8 mouse cellular contexts compared by ENCODE assay signal in genomic region chr12:24830086-24830485, GRCm38 (mm10). TPM values are rescaled to one million over a fixed set of nuclear protein-coding genes. Genes with fewer than 3 reads are reported as not detected.
A peak's percentile ranks its signal among the peaks of the same experiment; 100 is the strongest.
DNase-seq lines count a peak whose midpoint lies in the region; ATAC-seq lines count a peak whose summit lies in the region.

No protein-coding gene starts in this region.

- no peaks in the 10 kb centered on the region for H3K36me3 ChIP-seq in kidney, embryonic 15.5 days
- no peaks in the 10 kb centered on the region for H3K36me3 ChIP-seq in embryonic facial prominence, embryonic 13.5 days
- 0 out of 2 replicates have a peak, but pooled peaks cover 3% of the 10 kb centered on the region for H3K36me3 ChIP-seq in hindbrain, embryonic 15.5 days
- H3K36me3 ChIP-seq in midbrain, embryonic 16.5 days (ENCODE audit: control insufficient read depth, insufficient read depth, low read length), result no peaks in the 10 kb centered on the region

- DNase-seq in kidney, adult 8-10 months, result no peak
- no peak for DNase-seq in ovary, adult 18-20 months (ENCODE audit: low spot score)
- DNase-seq in left cerebral cortex, adult 18-20 months (ENCODE audit: low spot score in 2 of 2), result no peak

- peak overlapping the region; percentile 23; the same call in 1 of the 2 replicates for H3K9ac ChIP-seq in kidney, embryonic 15.5 days
- H3K9ac ChIP-seq in embryonic facial prominence, embryonic 13.5 days, result peak overlapping the region; percentile 98
- H3K9ac ChIP-seq in hindbrain, embryonic 15.5 days, result peak overlapping the region; percentile 91
- H3K9ac ChIP-seq in midbrain, embryonic 16.5 days (ENCODE audit: low read depth, low read length), result peak overlapping the region; percentile 93

- WGBS in kidney, embryonic 15.5 days, result 45% methylated on average over 1 of the region's 1 CpGs
- 34% methylated on average over 1 of the region's 1 CpGs for WGBS in embryonic facial prominence, embryonic 13.5 days
- 14% methylated on average over 1 of the region's 1 CpGs for WGBS in hindbrain, embryonic 15.5 days
- WGBS in midbrain, embryonic 16.5 days, result 24% methylated on average over 1 of the region's 1 CpGs

- H3K4me2 ChIP-seq in kidney, embryonic 15.5 days, result peak overlapping the region; percentile 85
- H3K4me2 ChIP-seq in embryonic facial prominence, embryonic 13.5 days, result peak overlapping the region; percentile 80
- peak overlapping the region; percentile 70 for H3K4me2 ChIP-seq in hindbrain, embryonic 15.5 days
- H3K4me2 ChIP-seq in midbrain, embryonic 16.5 days (ENCODE audit: low read length), result peak overlapping the region; percentile 83

- peak overlapping the region; percentile 96 for H3K27ac ChIP-seq in kidney, embryonic 15.5 days
- H3K27ac ChIP-seq in embryonic facial prominence, embryonic 13.5 days, result peak overlapping the region; percentile 96; the same call in 1 of the 2 replicates
- H3K27ac ChIP-seq in hindbrain, embryonic 15.5 days (replicated peaks), result peak overlapping the region; percentile 96
- H3K27ac ChIP-seq in midbrain, embryonic 16.5 days (ENCODE audit: low read length), result peak overlapping the region; percentile 97

- peaks cover 34% of the 10 kb centered on the region for H3K4me1 ChIP-seq in kidney, embryonic 15.5 days
- peaks cover 32% of the 10 kb centered on the region for H3K4me1 ChIP-seq in embryonic facial prominence, embryonic 13.5 days
- H3K4me1 ChIP-seq in hindbrain, embryonic 15.5 days (replicated peaks), result peaks cover 42% of the 10 kb centered on the region
- peaks cover 43% of the 10 kb centered on the region for H3K4me1 ChIP-seq in midbrain, embryonic 16.5 days (ENCODE audit: control insufficient read depth, insufficient read depth, low read length)

- H3K9me3 ChIP-seq in kidney, embryonic 15.5 days (replicated peaks), result no peaks in the 10 kb centered on the region
- H3K9me3 ChIP-seq in embryonic facial prominence, embryonic 13.5 days, result no peaks in the 10 kb centered on the region
- no peaks in the 10 kb centered on the region for H3K9me3 ChIP-seq in hindbrain, embryonic 15.5 days
- no peaks in the 10 kb centered on the region for H3K9me3 ChIP-seq in midbrain, embryonic 16.5 days (replicated peaks; ENCODE audit: control insufficient read depth, low read length, poor library complexity, severe bottlenecking)

- no peaks in the 10 kb centered on the region for H3K27me3 ChIP-seq in kidney, embryonic 15.5 days
- no peaks in the 10 kb centered on the region for H3K27me3 ChIP-seq in embryonic facial prominence, embryonic 13.5 days
- H3K27me3 ChIP-seq in hindbrain, embryonic 15.5 days, result no peaks in the 10 kb centered on the region
- no peaks in the 10 kb centered on the region for H3K27me3 ChIP-seq in midbrain, embryonic 16.5 days (ENCODE audit: control insufficient read depth, insufficient read depth, low read depth, low read length)

- peak overlapping the region; percentile 89 for H3K4me3 ChIP-seq in kidney, embryonic 15.5 days (replicated peaks)
- H3K4me3 ChIP-seq in embryonic facial prominence, embryonic 13.5 days, result peak overlapping the region; percentile 90
- peak overlapping the region; percentile 96 for H3K4me3 ChIP-seq in hindbrain, embryonic 15.5 days
- peak overlapping the region; percentile 58 for H3K4me3 ChIP-seq in midbrain, embryonic 16.5 days (ENCODE audit: low read depth, low read length)

- ATAC-seq in kidney, embryonic 15.5 days (replicated peaks; ENCODE audit: low FRiP score), result no peak
- ATAC-seq in embryonic facial prominence, embryonic 13.5 days (ENCODE audit: insufficient number of reproducible peaks, insufficient read depth, low FRiP score, low TSS enrichment, low read depth), result no peak
- no peak for ATAC-seq in hindbrain, embryonic 15.5 days (ENCODE audit: low FRiP score, low read depth)
- no peak for ATAC-seq in midbrain, embryonic 16.5 days
- no peak for ATAC-seq in CD4-positive, CD25-positive, alpha-beta regulatory T cell, adult 4 months

RNA-seq across cellular contexts. Expression of gene Mboat2, which starts 0.6 kb away (rescaled TPM):
- 41.1 and 42.2 TPM in 2 replicates for polyA plus RNA-seq in kidney, embryonic 15.5 days (2015; fragmentation: Nextera tagmentation; extraction: Ambion mirVana)
- polyA plus RNA-seq in embryonic facial prominence, embryonic 13.5 days (2015; fragmentation: Nextera tagmentation; extraction: Ambion mirVana), result 49.9 and 51.8 TPM in 2 replicates
- 65.5 and 66.9 TPM in 2 replicates for polyA plus RNA-seq in hindbrain, embryonic 15.5 days (2015; fragmentation: Nextera tagmentation; extraction: Ambion mirVana)
- 69.0 and 74.4 TPM in 2 replicates for polyA plus RNA-seq in midbrain, embryonic 16.5 days (2015; fragmentation: Nextera tagmentation; extraction: Ambion mirVana)
- polyA plus RNA-seq in CD4-positive, CD25-positive, alpha-beta regulatory T cell, adult 4 months (2017; shearing (Covaris generic)), result under 1 TPM; 0.15 to 0.34 TPM
- total RNA-seq in left cerebral cortex, adult 18-20 months (2021), result 10 to 100 TPM; 85.0 to 94.7 TPM

Comparison
In these comparisons a context has a peak if more than half of its experiments do, and no peak if none do; other contexts are left out.
1. H3K9ac ChIP-seq: peak in every context shown above with its lines; median percentile 98 in embryonic facial prominence, embryonic 13.5 days; 93 in midbrain, embryonic 16.5 days; 91 in hindbrain, embryonic 15.5 days; 23 in kidney, embryonic 15.5 days.
2. RNA of gene Mboat2, which starts 0.6 kb away (polyA plus RNA-seq): 69.0 to 74.4 TPM in midbrain, embryonic 16.5 days, 65.5 to 66.9 TPM in hindbrain, embryonic 15.5 days, 49.9 to 51.8 TPM in embryonic facial prominence, embryonic 13.5 days and 41.1 to 42.2 TPM in kidney, embryonic 15.5 days; 0.15 to 0.34 TPM in CD4-positive, CD25-positive, alpha-beta regulatory T cell, adult 4 months; every median in the first group is over 10 times any median in the second.
3. Peak in every context shown above with its lines, with median percentiles within 50 percentile points of each other: H3K27ac ChIP-seq, H3K4me2 ChIP-seq and H3K4me3 ChIP-seq.